Mouse (Mus musculus) layer of hippocampus, adult 9-11 months (tissue): ENCODE data around the gene Spata13.

ENCODE experiments used
- DNase-seq: peaks from one replicate; pipeline ENCODE4 v3.0.0; 2022

Gene Spata13

GRCm38 (mm10) chr14:60797596-60797995 lies 163.8 kb downstream of the Spata13 start:
- DNase-seq: no peak

DNA sequence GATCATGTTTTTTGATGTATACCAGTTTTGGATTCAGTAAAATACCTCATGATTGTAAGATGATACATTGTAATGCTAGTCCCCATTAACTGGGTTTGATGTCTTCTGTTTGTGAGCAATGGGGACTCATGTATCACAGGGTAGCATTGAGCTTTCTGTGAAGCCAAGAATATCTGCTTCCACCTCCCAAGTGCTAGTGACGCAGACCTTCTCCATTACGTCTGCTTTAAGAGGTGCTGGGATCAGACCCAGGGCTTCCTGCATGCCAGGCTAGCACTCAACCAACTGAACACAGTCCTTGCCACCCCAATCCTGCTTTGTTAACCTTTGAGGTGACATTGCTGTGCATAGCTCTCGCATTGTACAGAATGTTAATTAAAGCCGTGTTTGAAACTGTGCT lies 164.9 kb downstream of the Spata13 start:
- DNase-seq: no peak

DNA sequence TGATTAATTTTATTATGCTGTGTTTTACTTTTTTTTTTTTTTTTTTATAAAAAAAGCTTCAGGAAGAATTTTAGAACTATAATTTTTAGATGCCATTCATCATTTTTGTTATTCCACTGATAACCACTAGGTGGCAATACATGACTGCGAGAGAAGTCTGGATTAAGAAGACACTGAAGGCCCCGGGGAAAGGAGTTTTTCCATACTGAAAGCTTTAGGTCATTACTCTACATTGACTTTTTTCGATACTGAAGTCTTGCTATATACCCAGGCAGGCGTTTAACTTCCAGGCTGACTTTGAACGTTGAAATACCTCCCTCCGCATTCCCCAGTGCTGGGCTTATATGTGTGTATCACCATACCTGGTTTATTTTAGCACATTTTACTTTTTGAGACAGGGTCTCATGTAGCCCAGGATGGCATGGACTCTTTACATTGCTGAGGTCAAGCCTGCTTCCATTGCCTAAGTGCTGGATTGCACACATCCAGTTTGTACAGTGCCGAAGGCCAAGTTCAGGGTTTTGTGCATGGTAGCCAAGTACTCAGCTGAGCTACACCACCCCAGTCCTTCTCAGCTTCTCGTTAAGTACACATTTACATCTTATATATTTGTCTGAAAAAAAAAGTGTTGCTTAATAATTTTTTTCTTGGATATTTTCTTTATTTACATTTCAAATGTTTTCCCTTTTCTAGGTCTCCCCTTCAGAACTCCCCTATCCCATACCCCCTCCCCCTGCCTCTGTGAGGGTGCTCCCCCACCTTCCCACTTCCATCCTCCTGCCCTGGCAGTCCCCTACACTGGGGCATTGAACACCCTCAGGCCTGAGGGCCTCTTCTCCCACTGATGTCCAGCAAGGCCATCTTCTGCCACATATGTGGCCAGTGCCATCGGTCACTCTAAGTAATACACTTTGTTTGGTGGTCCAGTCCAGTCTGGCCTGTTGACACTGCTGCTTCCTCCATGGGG lies 166.2 kb downstream of the Spata13 start:
- DNase-seq: no peak

GRCm38 (mm10) chr14:60802026-60802425 lies 168.2 kb downstream of the Spata13 start:
- no peak for DNase-seq

DNA sequence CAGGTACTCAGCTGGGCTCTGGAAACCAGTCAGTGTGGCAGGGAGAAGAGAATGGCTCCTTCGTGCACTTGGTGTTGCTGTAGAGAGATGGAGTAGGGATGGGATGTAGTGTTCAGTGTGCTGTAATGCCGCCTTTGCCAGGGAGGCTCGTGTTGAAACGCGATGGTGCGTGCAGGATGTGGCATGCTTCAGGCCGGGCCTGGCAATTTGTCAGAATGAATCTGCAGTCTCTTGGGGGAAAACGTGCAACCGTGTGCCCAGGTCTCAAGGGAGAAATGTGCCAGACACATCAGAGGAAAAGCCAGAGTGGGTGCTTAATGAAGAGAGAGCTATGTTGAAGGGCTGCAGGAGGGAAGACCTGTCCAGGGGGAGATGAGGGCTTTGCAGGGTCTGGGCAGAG lies 171.2 kb downstream of the Spata13 start:
- DNase-seq: no peak

- DNase-seq: no peak
Measured at GRCm38 (mm10) chr14:60805871-60806270, 172.1 kb downstream of the Spata13 start.

DNA sequence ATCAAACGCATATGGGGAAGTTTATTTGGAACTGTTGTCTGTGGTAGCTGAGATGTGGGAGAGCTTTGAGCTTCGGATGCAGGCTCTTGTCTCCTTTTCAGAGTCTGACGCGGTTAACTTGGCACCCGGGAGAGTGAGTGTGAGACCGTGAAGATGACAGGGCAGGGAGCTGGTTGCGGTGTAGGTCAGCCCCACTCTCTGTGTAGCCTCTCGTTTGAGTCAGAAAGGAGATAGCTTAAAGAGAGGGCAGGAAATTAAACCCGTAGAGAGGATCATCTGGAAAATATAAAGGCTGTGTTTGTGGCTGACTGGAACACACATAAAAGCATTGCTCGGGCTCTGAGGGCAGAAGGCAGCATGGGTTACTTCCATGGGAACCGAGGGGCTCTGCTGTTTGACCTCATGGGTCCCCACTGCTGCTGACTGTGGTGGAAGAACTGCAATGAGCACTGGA lies 173.1 kb downstream of the Spata13 start:
- no peak for DNase-seq

DNA sequence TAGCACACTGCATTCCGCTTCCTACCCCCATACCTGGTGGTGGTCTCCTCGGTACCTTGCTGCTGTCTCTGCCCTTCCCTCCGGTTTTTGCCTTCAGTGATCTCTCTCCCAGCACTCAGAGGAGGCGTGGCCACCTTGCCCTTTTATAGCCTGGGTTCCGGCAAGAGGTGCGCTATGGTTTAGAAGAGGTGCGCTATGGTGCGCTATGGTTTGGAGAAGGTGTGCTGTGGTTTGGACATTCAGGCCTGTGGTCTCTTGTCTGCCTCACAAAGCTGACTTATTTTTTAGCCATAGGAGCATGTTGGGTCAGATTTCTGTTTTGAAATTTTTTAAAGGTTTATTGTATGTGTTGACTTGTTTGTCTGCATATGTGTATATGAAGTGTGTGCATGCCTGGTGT lies 176.1 kb downstream of the Spata13 start:
- DNase-seq: no peak

GRCm38 (mm10) chr14:60811547-60811946 lies 177.7 kb downstream of the Spata13 start:
- DNase-seq: no peak
